Mouse (Mus musculus): Measurements from ENCODE around the gene Lnx2. TPM values are rescaled to one million over a fixed set of nuclear protein-coding genes. Genes with fewer than 3 reads are reported as not detected.
A peak's percentile ranks its signal among the peaks of the same experiment; 100 is the strongest.

Gene Lnx2
- polyA plus RNA-seq, 1 experiment from 2014 or later: 4.7 TPM

DNA sequence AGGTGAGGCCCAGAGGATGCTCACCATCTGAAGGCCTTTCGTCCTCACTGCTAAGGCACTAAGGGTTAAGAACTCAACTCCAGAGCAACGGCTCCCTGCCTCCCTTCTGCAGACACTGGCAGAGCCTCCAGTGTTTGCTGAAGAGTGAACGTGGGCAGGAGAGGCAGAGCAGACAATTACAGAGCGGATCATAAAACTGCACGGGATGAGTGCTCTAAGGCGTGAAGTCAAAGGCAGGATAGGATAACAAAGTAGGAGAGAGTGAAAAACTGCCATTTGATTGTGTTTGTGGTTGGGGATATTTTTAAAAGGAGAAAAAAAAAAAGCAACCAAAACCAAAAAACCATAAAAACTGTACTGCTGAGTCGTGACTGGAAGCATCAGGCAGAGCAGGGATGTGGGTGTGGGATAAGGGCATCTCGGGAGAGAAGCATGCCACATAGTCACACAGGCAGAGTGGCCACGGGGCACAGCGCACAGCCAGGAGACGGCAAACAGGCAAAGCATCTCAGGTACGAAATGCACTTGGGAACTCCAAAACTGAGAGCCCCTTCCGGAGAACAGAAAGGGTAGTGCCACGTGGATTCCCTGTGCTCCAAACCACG lies 33.0 kb downstream of the Lnx2 start:
- Histone ChIP-seq H3K9ac (no peak overlapping the region), H3K9me3 (no peaks in the 10 kb centered on the region), H3K4me1 (replicated peaks) (peaks cover 28% of the 10 kb centered on the region), H3K4me3 (no peak overlapping the region), H3K36me3 (no peaks in the 10 kb centered on the region), H3K4me2 (no peak overlapping the region), H3K27me3 (peaks cover 16% of the 10 kb centered on the region; the same call in 1 of the 2 replicates), H3K27ac (peak overlapping the region; percentile 19; the same call in 1 of the 2 replicates)
- no peak for ATAC-seq (ENCODE audit: low FRiP score)
- 59% methylated on average over 15 of the region's 15 CpGs for WGBS

DNA sequence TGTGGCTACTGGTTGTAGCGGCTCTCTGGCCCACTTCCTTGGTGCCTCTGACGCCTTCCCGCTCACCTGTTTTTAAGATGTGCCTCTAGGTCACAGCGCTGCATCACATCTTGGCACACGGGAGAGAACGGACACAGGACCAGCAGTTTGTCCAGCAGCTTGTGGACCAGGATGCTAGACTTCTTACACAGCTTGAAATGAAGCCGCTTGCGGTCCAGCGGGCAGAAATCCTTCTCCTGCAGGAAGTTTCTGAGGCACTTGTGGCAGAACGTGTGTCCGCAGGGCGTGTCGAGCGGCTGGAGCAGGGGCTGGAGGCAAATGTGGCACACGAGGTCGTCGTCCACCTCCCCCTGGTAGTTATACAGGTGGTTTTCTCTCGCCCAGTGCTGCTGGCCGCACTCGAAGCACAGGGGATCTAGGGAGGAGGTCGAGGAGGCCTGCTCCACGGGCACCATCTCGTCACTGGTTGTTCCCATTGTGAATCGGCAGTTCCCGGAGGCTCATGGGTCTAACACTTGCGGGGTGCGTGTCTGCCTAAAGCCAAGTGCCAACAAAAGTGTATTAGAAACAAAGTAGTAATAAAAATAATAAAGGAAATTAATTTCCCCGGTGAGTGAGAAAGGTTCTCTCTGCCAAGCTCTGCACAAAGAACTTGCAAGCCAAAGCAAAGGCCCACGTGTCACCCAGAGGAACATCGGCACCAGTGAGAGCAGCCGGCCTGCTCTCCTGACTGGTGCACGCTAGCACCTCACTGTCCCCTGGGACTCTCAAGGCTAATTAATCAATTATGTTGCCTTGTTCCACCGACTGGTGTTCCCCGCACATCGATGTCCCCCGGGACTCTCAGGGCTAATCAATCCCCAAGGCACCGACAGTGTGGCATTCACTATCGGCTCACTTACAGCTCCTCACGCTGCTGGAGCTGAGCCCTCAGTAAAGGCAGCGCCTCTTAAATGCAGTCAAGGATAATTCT lies 34.1 kb downstream of the Lnx2 start:
- H3K4me2 ChIP-seq: peak overlapping the region; percentile 16; the same call in 1 of the 2 replicates
- no peak overlapping the region for H3K9ac ChIP-seq
- peak; percentile 76 for ATAC-seq (ENCODE audit: low FRiP score)
- no peak overlapping the region for H3K4me3 ChIP-seq
- no peaks in the 10 kb centered on the region for H3K36me3 ChIP-seq
- 66% methylated on average over 40 of the region's 40 CpGs for WGBS
- H3K4me1 ChIP-seq (replicated peaks): peaks cover 28% of the 10 kb centered on the region
- H3K27me3 ChIP-seq: peaks cover 16% of the 10 kb centered on the region; the same call in 1 of the 2 replicates
- no peaks in the 10 kb centered on the region for H3K9me3 ChIP-seq
- H3K27ac ChIP-seq: no peak overlapping the region

GRCm38 (mm10) chr5:147039394-147039793 lies 37.0 kb downstream of the Lnx2 start:
- 69% methylated on average over 5 of the region's 5 CpGs for WGBS
- peaks cover 22% of the 10 kb centered on the region for H3K4me1 ChIP-seq (replicated peaks)
- no peak overlapping the region for H3K4me2 ChIP-seq
- no peak for ATAC-seq (ENCODE audit: low FRiP score)
- no peak overlapping the region for H3K4me3 ChIP-seq
- peaks cover 10% of the 10 kb centered on the region; the same call in 1 of the 2 replicates for H3K27me3 ChIP-seq
- no peak overlapping the region for H3K27ac ChIP-seq
- H3K9ac ChIP-seq: no peak overlapping the region
- H3K9me3 ChIP-seq: no peaks in the 10 kb centered on the region
- H3K36me3 ChIP-seq: no peaks in the 10 kb centered on the region

DNA sequence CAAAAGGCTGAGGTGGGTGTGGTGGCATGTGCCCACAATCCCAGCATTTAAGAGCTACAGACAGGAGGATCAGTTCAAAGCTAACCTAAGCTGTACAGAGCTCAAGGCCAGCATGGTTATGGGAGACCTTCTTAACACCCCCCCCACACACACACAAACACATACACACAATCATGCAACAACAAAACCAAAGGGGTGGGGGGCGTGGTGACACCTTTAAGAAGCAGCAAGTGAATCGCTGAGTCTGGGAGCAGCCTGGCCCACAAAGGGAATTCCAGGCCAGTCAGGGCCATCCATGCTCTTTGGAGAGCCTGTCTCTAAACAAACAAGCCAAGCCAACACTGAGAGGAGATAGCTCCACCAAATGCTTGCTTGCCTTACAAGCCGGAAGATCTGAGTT lies 38.8 kb downstream of the Lnx2 start:
- H3K4me2 ChIP-seq: no peak overlapping the region
- H3K27ac ChIP-seq: no peak overlapping the region
- H3K36me3 ChIP-seq: no peaks in the 10 kb centered on the region
- H3K4me1 ChIP-seq (replicated peaks): peaks cover 10% of the 10 kb centered on the region
- no peak for ATAC-seq (ENCODE audit: low FRiP score)
- WGBS: 66% methylated on average over 3 of the region's 3 CpGs
- H3K9me3 ChIP-seq: no peaks in the 10 kb centered on the region
- no peak overlapping the region for H3K4me3 ChIP-seq
- H3K27me3 ChIP-seq: peaks cover 10% of the 10 kb centered on the region; the same call in 1 of the 2 replicates
- no peak overlapping the region for H3K9ac ChIP-seq

DNA sequence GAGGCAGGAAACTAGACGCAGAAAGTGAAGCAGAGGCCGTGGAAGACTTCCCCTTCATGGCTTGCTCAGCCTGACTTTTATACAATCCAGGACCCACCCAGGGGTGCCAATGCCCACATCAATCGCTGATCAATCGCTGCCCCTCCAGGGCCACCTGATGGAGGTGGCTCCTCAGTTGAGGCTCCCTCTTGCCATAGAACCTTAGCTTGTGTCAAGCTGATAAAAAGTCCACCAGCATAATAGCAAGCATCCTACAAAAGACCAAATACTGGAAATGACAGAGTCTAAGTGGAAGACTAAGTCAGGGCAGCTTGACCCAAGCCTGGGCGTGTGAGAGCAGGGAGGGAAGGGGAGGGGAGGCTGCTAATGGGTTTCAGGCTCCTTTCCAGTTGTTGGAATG lies 39.7 kb downstream of the Lnx2 start:
- Histone ChIP-seq H3K9me3 (no peaks in the 10 kb centered on the region), H3K4me3 (no peak overlapping the region), H3K4me2 (no peak overlapping the region), H3K4me1 (replicated peaks) (0 out of 2 replicates have a peak, but pooled peaks cover under 1% of the 10 kb centered on the region), H3K27me3 (peaks cover 6% of the 10 kb centered on the region; the same call in 1 of the 2 replicates), H3K27ac (no peak overlapping the region), H3K36me3 (peaks cover 4% of the 10 kb centered on the region; the same call in 1 of the 2 replicates), H3K9ac (no peak overlapping the region)
- no peak for ATAC-seq (ENCODE audit: low FRiP score)
- WGBS: 90% methylated on average over 5 of the region's 5 CpGs

DNA sequence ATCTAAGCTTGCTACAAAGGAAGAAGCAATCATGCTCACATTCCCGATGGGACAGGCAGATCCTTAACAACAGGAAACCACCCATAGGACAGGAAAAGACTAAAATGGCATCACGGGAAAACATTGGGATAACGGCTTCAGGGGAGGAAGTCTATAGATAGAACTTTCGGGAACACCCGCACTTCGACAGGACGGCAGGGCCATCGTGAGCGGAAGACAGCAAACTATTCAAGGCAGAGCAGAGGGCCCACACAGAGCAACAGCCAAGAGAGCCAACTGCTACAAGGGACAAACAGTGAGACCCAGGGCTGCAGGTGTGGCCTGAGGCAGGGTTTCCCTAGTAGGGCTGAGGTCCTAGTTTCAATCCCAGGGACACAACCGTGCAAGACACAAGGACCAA lies 40.4 kb downstream of the Lnx2 start:
- 94% methylated on average over 10 of the region's 10 CpGs for WGBS

DNA sequence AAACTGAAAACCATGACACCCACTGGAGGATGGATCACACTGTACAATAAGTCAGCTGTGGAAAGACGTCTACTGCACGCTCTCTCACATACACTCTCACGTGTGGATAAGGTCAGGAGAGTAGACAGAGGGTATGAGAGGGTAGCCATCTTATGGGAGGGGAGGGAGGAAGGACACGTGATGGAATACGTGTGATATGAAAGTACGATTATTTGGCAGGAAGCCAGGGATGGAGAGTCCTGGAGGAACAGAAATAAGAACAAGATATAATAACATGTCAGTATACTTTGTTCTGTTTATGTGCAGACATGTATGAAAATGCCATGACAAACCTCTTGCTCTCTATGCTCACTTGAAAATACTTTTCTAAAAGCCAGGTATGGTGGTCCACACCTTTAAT lies 41.1 kb downstream of the Lnx2 start:
- no peak overlapping the region for H3K4me2 ChIP-seq
- no peak overlapping the region for H3K9ac ChIP-seq
- H3K4me1 ChIP-seq (replicated peaks): no peaks in the 10 kb centered on the region
- peaks cover 4% of the 10 kb centered on the region; the same call in 1 of the 2 replicates for H3K36me3 ChIP-seq
- no peak overlapping the region for H3K27ac ChIP-seq
- no peaks in the 10 kb centered on the region for H3K9me3 ChIP-seq
- 78% methylated on average over 6 of the region's 6 CpGs for WGBS
- H3K4me3 ChIP-seq: no peak overlapping the region
- no peak for ATAC-seq (ENCODE audit: low FRiP score)
- peaks cover 3% of the 10 kb centered on the region; the same call in 1 of the 2 replicates for H3K27me3 ChIP-seq

More for the DNA sequence above, 40.4 kb downstream of the Lnx2 start:
- no peak for ATAC-seq (ENCODE audit: low FRiP score)
- H3K9me3 ChIP-seq: no peaks in the 10 kb centered on the region
- H3K36me3 ChIP-seq: peaks cover 4% of the 10 kb centered on the region; the same call in 1 of the 2 replicates
- no peak overlapping the region for H3K4me2 ChIP-seq
- peaks cover 5% of the 10 kb centered on the region; the same call in 1 of the 2 replicates for H3K27me3 ChIP-seq
- H3K27ac ChIP-seq: no peak overlapping the region
- no peaks in the 10 kb centered on the region for H3K4me1 ChIP-seq (replicated peaks)
- H3K9ac ChIP-seq: no peak overlapping the region
- H3K4me3 ChIP-seq: no peak overlapping the region

GRCm38 (mm10) chr5:147034283-147034682 lies 42.1 kb downstream of the Lnx2 start:
- 71% methylated on average over 12 of the region's 12 CpGs for WGBS
- Histone ChIP-seq H3K9me3 (no peaks in the 10 kb centered on the region), H3K27ac (no peak overlapping the region), H3K4me1 (replicated peaks) (no peaks in the 10 kb centered on the region), H3K4me2 (no peak overlapping the region), H3K36me3 (peaks cover 4% of the 10 kb centered on the region; the same call in 1 of the 2 replicates), H3K4me3 (no peak overlapping the region), H3K27me3 (no peaks in the 10 kb centered on the region), H3K9ac (no peak overlapping the region)
- no peak for ATAC-seq (ENCODE audit: low FRiP score)

DNA sequence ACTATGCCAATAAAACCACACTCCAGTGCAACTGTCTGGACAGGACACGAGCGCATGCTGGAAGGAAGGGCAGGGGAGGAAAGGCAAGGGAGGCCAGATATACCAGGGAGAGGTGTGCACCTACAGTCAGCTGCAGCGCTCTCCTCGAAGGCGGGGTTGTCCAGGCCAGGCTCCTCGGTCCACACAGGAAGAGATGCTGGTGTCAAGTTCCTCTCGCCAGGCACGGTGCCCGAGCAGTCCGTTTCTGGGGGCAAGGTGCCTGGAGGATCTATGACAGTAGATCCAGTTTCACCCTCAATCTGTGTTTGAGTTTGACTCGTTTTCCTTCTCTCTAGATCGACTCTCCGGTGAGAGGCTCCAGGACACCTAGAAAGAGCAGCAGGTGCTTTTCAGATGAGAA lies 43.2 kb downstream of the Lnx2 start:
- 91% methylated on average over 13 of the region's 13 CpGs for WGBS
- no peaks in the 10 kb centered on the region for H3K27me3 ChIP-seq
- no peak overlapping the region for H3K27ac ChIP-seq
- H3K4me1 ChIP-seq (replicated peaks): no peaks in the 10 kb centered on the region
- H3K9me3 ChIP-seq: no peaks in the 10 kb centered on the region
- no peak for ATAC-seq (ENCODE audit: low FRiP score)
- H3K4me3 ChIP-seq: no peak overlapping the region
- no peak overlapping the region for H3K9ac ChIP-seq
- H3K4me2 ChIP-seq: no peak overlapping the region
- peaks cover 7% of the 10 kb centered on the region; the same call in 1 of the 2 replicates for H3K36me3 ChIP-seq

DNA sequence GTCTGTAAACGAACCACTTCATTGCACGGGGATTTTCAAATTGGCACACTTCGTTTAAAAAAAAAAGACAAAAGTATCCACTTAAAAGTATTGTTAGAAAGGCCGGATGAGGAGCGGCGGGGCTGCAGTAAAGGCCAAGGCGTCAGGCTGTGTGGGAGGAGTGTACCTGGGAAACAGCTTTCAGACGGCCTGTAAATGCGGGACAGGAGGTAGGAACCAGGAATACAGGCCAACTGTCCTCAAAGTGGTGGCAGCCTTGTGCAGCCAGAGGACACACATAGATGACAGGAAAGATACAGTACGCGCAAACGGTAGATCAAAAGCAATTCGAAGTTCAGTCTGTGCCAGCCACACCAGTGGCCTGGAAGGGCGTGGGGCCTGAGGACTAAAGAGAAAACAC lies 45.1 kb downstream of the Lnx2 start:
- H3K9ac ChIP-seq: no peak overlapping the region
- no peak overlapping the region for H3K4me3 ChIP-seq
- no peaks in the 10 kb centered on the region for H3K9me3 ChIP-seq
- no peaks in the 10 kb centered on the region for H3K27me3 ChIP-seq
- H3K4me2 ChIP-seq: no peak overlapping the region
- H3K36me3 ChIP-seq: peaks cover 19% of the 10 kb centered on the region
- H3K4me1 ChIP-seq (replicated peaks): no peaks in the 10 kb centered on the region
- WGBS: 92% methylated on average over 14 of the region's 14 CpGs
- H3K27ac ChIP-seq: no peak overlapping the region
- no peak for ATAC-seq (ENCODE audit: low FRiP score)

GRCm38 (mm10) chr5:147024331-147025034 lies 51.9 kb downstream of the Lnx2 start:
- peaks cover 24% of the 10 kb centered on the region for H3K36me3 ChIP-seq
- no peaks in the 10 kb centered on the region for H3K9me3 ChIP-seq
- H3K27me3 ChIP-seq: no peaks in the 10 kb centered on the region
- H3K4me1 ChIP-seq (replicated peaks): peaks cover 6% of the 10 kb centered on the region; the same call in 1 of the 2 replicates
- no peak overlapping the region for H3K4me2 ChIP-seq
- ATAC-seq (ENCODE audit: low FRiP score): no peak
- no peak overlapping the region for H3K4me3 ChIP-seq
- no peak overlapping the region for H3K27ac ChIP-seq
- 85% methylated on average over 24 of the region's 24 CpGs for WGBS
- H3K9ac ChIP-seq: no peak overlapping the region
